Mouse (Mus musculus): ENCODE data around the gene Sez6l2.

DNA sequence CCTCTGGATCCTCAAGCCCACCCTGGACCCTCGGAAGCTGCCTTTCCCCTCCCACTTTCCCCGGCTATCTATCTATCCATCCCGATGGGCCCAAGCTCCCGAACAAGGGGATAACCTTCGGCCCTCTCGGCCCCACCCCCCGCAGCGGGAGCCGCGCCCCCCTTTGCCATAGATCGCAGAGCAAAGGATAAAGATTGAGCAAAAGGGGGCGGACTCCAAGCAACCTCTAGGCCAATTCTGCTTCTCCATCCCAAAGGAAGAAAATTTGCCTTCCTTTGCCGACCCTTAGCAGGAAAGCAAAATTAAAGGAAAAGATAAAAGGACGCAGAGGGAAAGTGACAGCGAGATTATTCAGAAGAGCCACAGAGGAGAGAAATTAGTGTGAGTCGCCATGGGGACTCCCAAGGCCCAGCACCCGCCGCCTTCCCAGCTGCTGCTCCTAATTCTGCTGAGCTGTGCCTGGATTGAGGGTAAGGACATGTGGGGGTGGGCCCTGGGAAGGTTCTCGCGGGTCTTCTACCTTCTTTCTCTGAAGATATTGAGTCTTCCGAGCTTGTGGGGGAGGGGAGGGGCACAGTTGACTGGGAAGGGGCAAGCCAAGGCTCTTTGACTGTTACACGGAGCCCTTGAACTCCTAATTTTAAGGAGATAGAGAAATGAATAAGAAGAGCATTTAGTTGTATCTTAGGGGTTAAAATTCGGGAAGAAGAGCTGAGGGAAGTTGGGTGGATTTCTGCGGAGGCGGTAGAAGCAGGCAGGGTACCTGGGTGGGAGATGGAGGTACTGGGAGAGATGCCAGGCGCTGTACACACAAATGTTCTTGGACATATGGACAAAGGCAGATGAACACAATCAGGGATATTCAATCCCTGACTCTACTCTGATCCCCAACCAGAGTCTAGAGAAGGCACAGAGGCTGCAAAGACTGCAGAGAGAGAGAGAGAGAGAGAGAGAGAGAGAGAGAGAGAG, 568 bp downstream of the Sez6l2 start:
- TF ChIP-seq CTCF (IDR thresholded peaks at IDR 0.05; ENCODE audit: low read depth, low read length) = no peak
- TF ChIP-seq POLR2A (IDR thresholded peaks at IDR 0.05; ENCODE audit: borderline replicate concordance, low read depth, low read length) = no peak
